Mouse (Mus musculus) erythroblast, embryonic 14.5 days (primary cell): ENCODE measurements around the gene Stoml3.

Experiments used
- GATA1 ChIP-seq: IDR thresholded peaks from 2 replicates; pipeline ENCODE4 v1.6.1; 2012; ENCODE audit warnings: low read length, inconsistent platforms, mixed read lengths
- TAL1 ChIP-seq: IDR thresholded peaks from 3 replicates; pipeline ENCODE4 v1.6.1; 2012; ENCODE audit warnings: low read length, inconsistent platforms, mixed read lengths

- no peak for TF ChIP-seq GATA1
- TF ChIP-seq TAL1: no peak
Measured at GRCm38 (mm10) chr3:53466481-53466880, 22.0 kb upstream of the Stoml3 start.
